Mouse (Mus musculus) layer of hippocampus, postnatal 14 days (tissue): Measurements from ENCODE around the gene Rrp1b. TPM values are rescaled to one million over a fixed set of nuclear protein-coding genes. Genes with fewer than 3 reads are reported as not detected.
"Not testable (repeated sequence)": the region's sequence is repeated elsewhere in the genome, so short reads cannot be mapped to it uniquely, and the experiment has no call there.

Experiments used
- DNase-seq, 2 experiments: peaks; one replicate each; pipeline ENCODE4 v3.0.0; 2021 to 2022; ENCODE audit warnings: low spot score in 2 of 2, mixed read lengths in 1 of 2
- total RNA-seq, 2 experiments: library from RNA; stranded (reverse); gene quantifications; 2 replicates each; pipeline ENCODE4 v1.2.3; 2021

The Rrp1b gene
- total RNA-seq, 2 experiments from 2014 or later = 17.1 to 17.8 TPM

- DNase-seq = no peak
Measured at GRCm38 (mm10) chr17:32083351-32083750, 47.5 kb downstream of the Rrp1b start.

- no peak for DNase-seq
Measured at GRCm38 (mm10) chr17:32087069-32087468, 51.2 kb downstream of the Rrp1b start.

GRCm38 (mm10) chr17:32091032-32091363, 55.1 kb downstream of the Rrp1b start:
- DNase-seq = peak in 1 of 2 experiments; percentile 22

- peak; percentile 57 to 63 for DNase-seq
Measured at GRCm38 (mm10) chr17:32091364-32092240, 55.7 kb downstream of the Rrp1b start.

GRCm38 (mm10) chr17:32092241-32092619, 56.3 kb downstream of the Rrp1b start:
- no peak for DNase-seq

- DNase-seq = no peak
Measured at GRCm38 (mm10) chr17:32092895-32093294, 57.0 kb downstream of the Rrp1b start.

GRCm38 (mm10) chr17:32097676-32098075, 61.8 kb downstream of the Rrp1b start:
- DNase-seq = no peak

GRCm38 (mm10) chr17:32098905-32099304, 63.0 kb downstream of the Rrp1b start:
- DNase-seq = not testable (repeated sequence)

- no peak for DNase-seq
Measured at GRCm38 (mm10) chr17:32099574-32099942, 63.7 kb downstream of the Rrp1b start.

GRCm38 (mm10) chr17:32099943-32100586, 64.2 kb downstream of the Rrp1b start:
- no peak for DNase-seq

- DNase-seq = no peak
Measured at GRCm38 (mm10) chr17:32103054-32103453, 67.2 kb downstream of the Rrp1b start.

GRCm38 (mm10) chr17:32106358-32106757, 70.5 kb downstream of the Rrp1b start:
- DNase-seq = no peak

- DNase-seq = no peak
Measured at GRCm38 (mm10) chr17:32107877-32108276, 72.0 kb downstream of the Rrp1b start.

- DNase-seq = not testable (repeated sequence)
Measured at GRCm38 (mm10) chr17:32108320-32109011, 72.6 kb downstream of the Rrp1b start.

GRCm38 (mm10) chr17:32109201-32109940, 73.5 kb downstream of the Rrp1b start:
- DNase-seq = no peak

- DNase-seq = no peak
Measured at GRCm38 (mm10) chr17:32110424-32110823, 74.5 kb downstream of the Rrp1b start.

GRCm38 (mm10) chr17:32110980-32111780, 75.3 kb downstream of the Rrp1b start:
- DNase-seq = no peak
